Mouse (Mus musculus) urinary bladder, postnatal 36 days (tissue): ENCODE results near the gene Qrfp.

Experiments used
- DNase-seq, 2 experiments: peaks; one replicate each; pipeline ENCODE4 v3.0.0; 2022; ENCODE audit warnings: low spot score in 2 of 2, mixed read lengths in 1 of 2

Qrfp gene

DNA sequence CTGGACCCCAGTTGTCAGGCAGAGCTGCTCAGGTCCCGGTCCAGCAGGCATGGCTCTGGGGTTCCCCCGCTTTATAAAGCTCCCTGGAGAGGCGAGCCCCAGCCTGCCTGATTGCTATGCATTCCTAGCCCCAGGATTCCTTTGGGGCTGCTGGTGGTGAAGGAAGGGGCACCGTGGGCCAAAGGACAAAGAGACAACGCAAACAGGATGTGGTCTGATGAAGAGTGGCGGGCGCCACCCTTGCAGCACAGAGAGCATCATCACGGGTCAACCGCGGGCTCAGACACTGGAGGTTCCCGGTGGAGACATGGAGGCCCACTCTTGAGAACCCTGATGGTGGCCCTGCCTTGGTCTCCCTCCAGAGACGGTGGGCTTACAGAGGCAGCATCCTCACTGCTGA, at the start of gene Qrfp:
Gene Qrfp, minus strand, starts transcription at position 137 of the 400 bp plus-strand sequence.
- no peak for DNase-seq

DNA sequence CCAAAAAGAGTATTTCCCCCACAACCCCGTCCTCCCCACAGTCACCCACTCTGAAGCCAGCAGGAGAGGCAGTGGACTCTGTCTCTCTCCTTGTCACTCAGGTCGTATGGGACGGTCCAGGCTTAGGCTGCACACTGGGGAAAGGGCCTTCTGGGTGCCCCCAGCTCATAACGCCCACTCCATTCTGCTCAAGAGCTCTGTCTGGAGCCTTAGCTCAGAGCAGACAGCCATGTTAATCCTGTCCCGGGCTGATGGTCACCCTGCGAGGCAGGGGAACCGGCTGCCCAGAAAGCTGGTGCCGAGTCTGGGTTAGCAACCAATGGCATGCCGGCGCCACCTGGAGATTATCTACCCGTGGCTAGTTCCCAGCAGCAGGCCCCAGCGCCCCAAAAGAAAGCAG, 48.1 kb upstream of the Qrfp start:
- DNase-seq = no peak

GRCm38 (mm10) chr2:31857180-31857579, 46.8 kb upstream of the Qrfp start:
- peak in 1 of 2 experiments; percentile 16 for DNase-seq

- no peak for DNase-seq
Measured at GRCm38 (mm10) chr2:31855991-31856390, 45.6 kb upstream of the Qrfp start.

DNA sequence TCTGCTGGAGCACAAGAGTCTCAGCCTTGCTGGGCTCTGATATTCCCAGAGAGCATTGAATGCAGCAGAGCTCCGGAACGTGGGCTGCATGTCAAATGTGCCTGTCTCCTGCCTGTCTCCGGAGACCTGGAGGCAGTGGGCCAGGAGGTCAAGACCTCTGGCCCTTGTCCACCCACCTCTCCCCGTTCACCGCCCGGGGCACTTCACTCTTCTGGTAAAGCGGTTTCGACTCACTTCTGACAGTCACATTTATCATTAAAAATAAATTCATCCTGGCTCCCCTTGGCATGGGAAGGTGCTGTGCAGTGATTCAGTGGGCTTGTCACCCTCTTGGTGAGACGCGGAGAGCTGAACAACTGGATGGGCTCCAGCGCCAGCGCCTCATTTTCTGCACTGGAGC, 39.8 kb upstream of the Qrfp start:
- no peak for DNase-seq

- DNase-seq = peak; percentile 23 to 32
Measured at GRCm38 (mm10) chr2:31847908-31848307, 37.5 kb upstream of the Qrfp start.

GRCm38 (mm10) chr2:31846692-31847660, 36.6 kb upstream of the Qrfp start:
- no peak for DNase-seq

- DNase-seq = no peak
Measured at GRCm38 (mm10) chr2:31845896-31846691, 35.7 kb upstream of the Qrfp start, which contains the start of gene Fibcd1. Fibcd1 (minus strand) TSS chr2:31846005.

GRCm38 (mm10) chr2:31845512-31845895, 35.1 kb upstream of the Qrfp start:
- DNase-seq = no peak

DNA sequence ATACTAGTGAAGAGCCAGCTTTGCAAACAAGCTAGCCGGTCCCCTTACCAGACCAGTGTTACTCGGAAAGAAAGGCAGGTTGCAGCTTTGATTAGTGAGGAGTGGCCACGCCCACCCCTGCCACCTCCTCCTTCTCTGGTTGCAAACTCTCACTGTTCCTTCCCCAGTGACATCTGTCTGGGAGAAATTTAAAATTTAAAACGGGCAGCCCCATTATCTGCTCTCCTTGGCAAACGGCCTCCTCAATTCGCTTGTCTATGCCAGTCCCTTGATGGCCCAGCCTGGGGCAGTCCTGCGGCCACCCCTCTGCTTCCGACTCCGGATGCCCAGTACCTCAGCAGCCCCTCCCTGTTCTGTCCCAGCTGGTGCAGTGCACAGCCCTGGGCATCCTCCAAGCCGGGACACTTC, 34.4 kb upstream of the Qrfp start:
- no peak for DNase-seq

DNA sequence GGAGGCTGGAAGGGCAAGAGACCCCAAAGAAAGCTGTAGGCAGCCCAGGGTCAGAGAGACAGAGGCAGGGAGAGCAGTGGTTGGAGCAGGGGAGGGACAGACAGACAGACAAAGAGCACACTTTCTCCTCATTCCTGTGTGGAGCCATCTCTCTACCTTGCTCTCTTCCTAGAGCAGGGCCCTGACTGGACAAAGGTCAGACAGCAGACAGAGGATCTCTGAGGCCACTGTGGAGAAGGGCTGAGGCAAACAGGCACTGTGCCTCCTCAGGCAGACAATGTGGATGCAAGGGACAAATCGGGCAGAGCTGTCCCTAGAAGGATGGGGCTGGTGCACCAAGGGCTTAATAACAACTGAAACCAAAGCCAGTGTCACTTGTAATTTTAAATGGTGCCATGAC, 28.5 kb upstream of the Qrfp start:
- no peak for DNase-seq

GRCm38 (mm10) chr2:31836985-31837384, 26.6 kb upstream of the Qrfp start:
- no peak for DNase-seq

GRCm38 (mm10) chr2:31836091-31836490, 25.7 kb upstream of the Qrfp start:
- no peak for DNase-seq

- no peak for DNase-seq
Measured at GRCm38 (mm10) chr2:31828311-31828825, 18.0 kb upstream of the Qrfp start.

GRCm38 (mm10) chr2:31827877-31828276, 17.5 kb upstream of the Qrfp start:
- no peak for DNase-seq

DNA sequence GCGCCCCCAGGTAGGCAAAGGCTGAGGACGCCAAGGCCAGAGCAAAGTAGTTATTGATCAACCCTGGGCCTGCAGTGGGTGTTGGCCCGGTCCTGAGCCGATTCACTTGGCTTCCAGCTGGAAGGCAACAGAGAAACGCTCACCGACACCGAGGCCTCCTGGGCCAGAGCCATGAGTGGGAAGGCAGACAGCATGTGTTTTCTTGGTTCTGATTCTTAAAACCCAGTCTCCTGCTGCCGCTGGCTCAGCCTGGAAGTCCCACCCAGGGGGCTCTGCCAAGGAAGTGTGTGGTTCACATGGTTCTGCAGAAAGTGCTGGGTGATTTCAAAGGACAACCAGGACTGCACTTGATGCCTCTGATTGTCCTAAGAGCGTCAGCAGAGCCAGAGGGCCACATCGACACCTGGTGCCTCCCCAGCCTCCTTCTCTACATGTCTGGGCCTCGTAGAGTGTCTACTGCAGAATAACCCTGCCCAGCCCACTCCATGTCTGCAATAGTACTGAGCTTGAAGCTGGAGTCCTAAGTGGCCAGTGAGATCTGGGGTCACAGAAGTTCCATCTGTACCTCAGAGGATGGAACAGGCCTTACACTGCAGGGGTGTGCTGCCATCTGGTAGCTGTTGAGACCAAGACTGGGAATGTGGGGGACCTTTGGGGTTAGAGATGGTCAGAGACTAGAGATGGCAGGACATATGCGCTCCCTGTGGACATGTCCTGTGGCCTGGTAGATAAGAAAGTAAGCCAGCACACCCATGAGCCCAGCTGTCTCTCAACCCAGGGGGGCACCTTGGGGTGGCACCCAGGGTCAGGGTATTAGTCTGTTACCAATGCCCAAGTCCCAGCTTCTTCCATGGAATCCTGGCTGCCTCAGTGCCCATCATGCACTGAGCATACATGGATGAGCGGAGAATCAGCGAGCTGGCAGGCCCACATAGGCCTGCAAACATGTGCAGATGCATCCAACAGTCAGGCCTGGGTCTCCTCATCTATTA, 16.0 kb upstream of the Qrfp start:
- DNase-seq = no peak

DNA sequence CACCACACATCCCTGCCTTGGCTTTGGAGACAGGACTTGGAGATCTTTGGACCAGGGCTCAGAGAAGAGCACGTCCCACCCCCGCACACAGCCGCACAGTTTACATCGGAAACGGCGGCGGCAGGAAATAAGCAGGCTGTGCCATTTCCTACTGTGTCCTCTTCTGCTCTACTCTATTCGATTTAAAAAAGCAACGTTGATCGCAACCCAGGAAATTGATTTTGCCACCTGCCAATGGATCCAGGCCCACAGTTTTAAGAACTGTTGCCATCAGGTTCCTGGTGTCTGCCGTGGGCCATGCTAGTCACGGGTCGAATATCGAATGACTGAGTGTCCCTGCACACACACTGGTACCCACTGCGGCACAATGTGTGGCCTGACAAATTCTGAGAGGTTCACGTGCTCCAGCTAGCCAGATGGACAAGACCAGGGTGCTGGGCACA, 15.1 kb upstream of the Qrfp start:
- no peak for DNase-seq

DNA sequence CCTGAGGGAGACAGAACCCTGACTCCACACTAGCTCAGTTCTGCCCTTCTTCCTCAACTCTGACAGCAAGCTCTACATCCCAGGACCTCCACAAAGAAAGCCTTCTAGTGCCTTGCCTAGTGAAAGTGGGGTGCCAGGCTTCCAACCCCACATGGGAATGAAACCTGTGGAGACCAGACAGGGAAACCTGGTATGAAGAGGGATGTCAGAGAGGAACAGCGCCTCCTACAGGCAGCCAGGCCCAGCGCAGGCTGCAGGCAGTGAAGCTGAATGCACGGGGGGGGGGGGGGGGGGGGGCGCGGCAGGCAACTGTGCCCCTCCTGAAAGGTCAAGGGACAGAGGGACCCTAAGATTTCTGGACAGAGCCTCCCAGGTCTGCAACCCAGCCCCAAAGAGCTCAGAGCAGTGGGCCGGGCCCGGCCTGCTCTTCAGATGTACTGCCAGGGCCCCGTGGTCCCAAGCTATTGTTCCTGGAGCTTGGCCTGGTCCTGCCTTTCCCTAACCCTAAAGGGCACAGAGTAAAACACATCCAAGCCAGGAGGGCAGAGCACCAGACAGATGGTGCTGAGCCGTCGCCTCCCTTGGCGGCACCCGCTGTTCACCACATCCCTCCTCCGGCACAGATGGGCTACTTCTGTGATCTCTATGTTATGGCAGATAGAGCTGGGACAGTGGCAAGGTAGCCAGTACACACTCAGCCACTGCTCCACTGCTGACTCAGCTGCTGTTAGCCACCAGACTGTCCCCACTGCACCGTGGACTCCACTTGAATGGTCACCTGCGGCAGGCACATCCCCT, 13.8 kb upstream of the Qrfp start:
- DNase-seq = no peak

DNA sequence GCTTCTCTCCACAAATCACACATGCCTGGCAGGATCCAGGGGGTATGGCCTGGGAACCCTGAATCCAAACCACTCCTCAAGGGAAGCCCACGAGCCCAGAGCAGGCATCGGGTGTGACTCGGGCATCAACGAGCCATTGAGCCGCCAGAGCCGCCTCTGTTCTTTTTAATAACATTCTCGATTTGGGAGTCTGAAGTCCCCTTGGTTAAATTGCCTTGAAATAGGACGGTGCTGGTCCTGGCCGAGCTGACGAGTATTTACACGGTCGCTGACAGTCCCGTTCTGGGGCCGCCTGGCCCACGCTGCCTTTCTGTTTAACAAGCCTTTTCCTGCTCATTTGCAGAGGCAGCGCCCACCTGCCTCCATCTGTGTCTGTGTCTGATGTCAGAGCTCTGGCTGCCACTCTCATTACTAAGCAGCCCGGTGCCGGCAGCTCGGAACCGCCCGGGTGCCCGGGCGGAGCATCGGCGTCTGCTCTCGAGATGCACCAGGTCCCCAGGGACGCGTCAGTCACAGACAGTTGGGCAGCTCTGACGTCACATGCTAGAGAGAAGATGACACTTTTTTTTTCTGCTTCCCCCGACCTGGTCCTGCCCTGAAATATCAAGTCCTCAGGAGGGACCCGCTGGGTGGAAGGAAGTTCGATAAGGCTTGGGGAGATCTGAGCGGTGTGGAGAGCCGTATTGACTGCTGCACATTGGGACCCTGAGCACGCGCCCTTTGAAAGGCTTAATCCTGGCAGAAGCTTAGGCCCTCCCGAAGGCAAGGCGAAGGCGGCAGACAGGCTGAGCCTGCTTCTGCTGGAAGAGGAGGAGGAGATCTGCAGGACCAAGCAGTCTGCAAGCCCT, 12.4 kb upstream of the Qrfp start:
- no peak for DNase-seq
